Mouse (Mus musculus): Measurements from ENCODE around the gene 2310039H08Rik. TPM values are rescaled to one million over a fixed set of nuclear protein-coding genes. Genes with fewer than 3 reads are reported as not detected.

2310039H08Rik gene
- polyA plus RNA-seq, 1 experiment from 2014 or later, result 51.2 TPM

GRCm38 (mm10) chr17:46796743-46797142 is 24.3 kb downstream of the 2310039H08Rik start:
- Histone ChIP-seq H3K4me3 (no peak overlapping the region), H3K27ac (no peak overlapping the region; the same call in 1 of the 2 replicates), H3K36me3 (peaks cover 30% of the 10 kb centered on the region), H3K27me3 (ENCODE audit: insufficient read depth, poor library complexity, severe bottlenecking) (no peaks in the 10 kb centered on the region), H3K9me3 (no peaks in the 10 kb centered on the region), H3K4me1 (peaks cover 16% of the 10 kb centered on the region)
- WGBS, result 76% methylated on average over 4 of the region's 4 CpGs
- DNase-seq (ENCODE audit: low spot score), result no peak

DNA sequence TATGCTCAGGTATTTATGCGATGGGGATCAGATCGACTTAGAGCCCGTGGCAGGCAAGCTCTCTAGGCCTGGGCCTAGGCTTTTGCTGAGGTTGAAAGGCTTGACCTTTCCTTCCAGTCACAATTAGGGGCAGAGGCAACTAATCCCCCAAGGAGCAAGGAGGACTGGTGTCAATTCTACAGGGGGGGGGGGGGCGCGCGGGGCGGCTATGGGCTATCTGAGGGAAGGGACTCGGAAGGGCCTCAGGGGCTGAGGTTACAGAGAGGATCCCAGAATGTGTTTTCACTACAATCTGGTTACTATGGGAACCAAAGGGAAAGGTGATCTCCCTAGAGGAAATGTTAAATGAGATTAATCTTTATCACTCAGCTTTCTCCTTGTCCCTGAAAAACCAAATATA is 25.0 kb downstream of the 2310039H08Rik start:
- no peak overlapping the region for H3K4me3 ChIP-seq
- no peak for DNase-seq (ENCODE audit: low spot score)
- H3K36me3 ChIP-seq, result peaks cover 32% of the 10 kb centered on the region
- 25% methylated on average over 8 of the region's 8 CpGs for WGBS
- no peaks in the 10 kb centered on the region for H3K27me3 ChIP-seq (ENCODE audit: insufficient read depth, poor library complexity, severe bottlenecking)
- peaks cover 16% of the 10 kb centered on the region for H3K4me1 ChIP-seq
- H3K27ac ChIP-seq, result no peak overlapping the region
- no peaks in the 10 kb centered on the region for H3K9me3 ChIP-seq

DNA sequence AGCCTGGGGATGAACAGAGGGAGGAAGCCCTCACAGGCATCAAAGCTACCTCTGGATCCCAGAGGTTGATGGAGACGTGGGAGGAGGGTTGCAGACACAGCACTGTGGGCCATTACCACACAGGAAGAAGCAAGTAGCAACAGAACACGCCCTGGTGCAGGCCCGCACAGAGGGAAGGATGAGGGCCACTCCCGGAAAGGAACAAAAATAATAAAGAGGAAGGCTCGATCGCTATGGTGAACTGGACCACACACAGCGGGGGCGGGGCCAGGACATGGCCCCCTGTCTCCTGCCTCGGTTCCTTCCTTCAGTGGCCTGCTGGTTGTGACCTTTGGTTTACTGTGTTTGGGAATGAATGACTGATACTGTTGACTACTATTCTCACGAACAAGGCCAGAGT is 27.2 kb downstream of the 2310039H08Rik start:
- no peak overlapping the region for H3K27ac ChIP-seq
- H3K4me1 ChIP-seq, result peaks cover 16% of the 10 kb centered on the region
- H3K36me3 ChIP-seq, result peaks cover 35% of the 10 kb centered on the region
- no peaks in the 10 kb centered on the region for H3K9me3 ChIP-seq
- no peaks in the 10 kb centered on the region for H3K27me3 ChIP-seq (ENCODE audit: insufficient read depth, poor library complexity, severe bottlenecking)
- no peak for DNase-seq (ENCODE audit: low spot score)
- no peak overlapping the region for H3K4me3 ChIP-seq
- WGBS, result 85% methylated on average over 10 of the region's 10 CpGs

DNA sequence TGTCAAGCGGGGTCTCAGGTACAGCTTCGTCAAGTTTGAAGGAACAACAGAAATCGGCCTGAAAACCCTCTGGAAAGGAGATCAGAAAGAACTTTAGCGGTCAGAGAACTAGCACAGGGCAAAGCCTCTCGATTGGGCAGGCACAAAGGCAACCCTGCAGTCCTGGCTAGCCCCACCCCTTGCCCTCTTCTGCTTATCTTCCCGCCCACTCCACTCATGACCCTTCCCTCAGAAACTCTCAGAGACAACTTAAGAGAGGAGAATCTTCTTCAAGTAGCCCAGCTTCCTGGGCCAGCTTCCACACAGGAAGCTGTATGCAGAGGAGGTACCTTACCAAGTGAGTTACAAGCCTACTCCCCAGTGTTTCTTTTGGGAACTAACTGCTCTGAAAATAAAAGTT is 29.3 kb downstream of the 2310039H08Rik start:
- Histone ChIP-seq H3K9me3 (no peaks in the 10 kb centered on the region), H3K36me3 (peaks cover 53% of the 10 kb centered on the region), H3K27me3 (ENCODE audit: insufficient read depth, poor library complexity, severe bottlenecking) (no peaks in the 10 kb centered on the region), H3K27ac (no peak overlapping the region), H3K4me1 (peaks cover 10% of the 10 kb centered on the region), H3K4me3 (no peak overlapping the region)
- 83% methylated on average over 6 of the region's 6 CpGs for WGBS
- DNase-seq (ENCODE audit: low spot score), result no peak

- Histone ChIP-seq H3K36me3 (peaks cover 64% of the 10 kb centered on the region), H3K4me3 (no peak overlapping the region), H3K9me3 (no peaks in the 10 kb centered on the region), H3K27ac (no peak overlapping the region), H3K4me1 (no peaks in the 10 kb centered on the region), H3K27me3 (ENCODE audit: insufficient read depth, poor library complexity, severe bottlenecking) (no peaks in the 10 kb centered on the region)
- WGBS, result 90% methylated on average over 10 of the region's 10 CpGs
- no peak for DNase-seq (ENCODE audit: low spot score)
These were observed 35.9 kb downstream of the 2310039H08Rik start for GRCm38 (mm10) chr17:46808376-46808775.

GRCm38 (mm10) chr17:46809131-46809830 is 36.8 kb downstream of the 2310039H08Rik start:
- no peaks in the 10 kb centered on the region for H3K9me3 ChIP-seq
- no peak overlapping the region for H3K27ac ChIP-seq
- H3K36me3 ChIP-seq, result peaks cover 69% of the 10 kb centered on the region
- no peaks in the 10 kb centered on the region for H3K4me1 ChIP-seq
- no peak for DNase-seq (ENCODE audit: low spot score)
- WGBS, result 80% methylated on average over 6 of the region's 6 CpGs
- no peak overlapping the region for H3K4me3 ChIP-seq
- H3K27me3 ChIP-seq (ENCODE audit: insufficient read depth, poor library complexity, severe bottlenecking), result no peaks in the 10 kb centered on the region

DNA sequence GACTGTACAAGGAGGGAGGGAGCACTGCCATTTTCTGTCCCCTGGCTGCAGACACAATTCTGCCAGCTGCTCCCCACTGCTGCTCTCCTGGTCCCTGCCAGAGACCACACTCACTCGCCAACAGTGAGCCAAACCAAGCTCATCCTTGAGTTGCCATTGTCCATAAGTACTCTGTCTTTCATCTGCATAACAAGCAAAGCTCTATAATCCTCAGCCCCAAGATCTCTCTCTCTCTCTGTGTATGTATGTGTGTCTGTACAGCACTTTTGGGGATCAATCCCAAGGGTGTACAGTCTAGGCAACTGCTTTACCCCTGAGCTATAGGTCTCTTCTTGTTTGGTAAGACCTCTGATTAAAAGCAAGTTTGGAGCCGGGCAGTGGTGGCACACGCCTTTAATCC is 38.2 kb downstream of the 2310039H08Rik start:
- Histone ChIP-seq H3K27ac (no peak overlapping the region), H3K4me3 (no peak overlapping the region), H3K36me3 (peaks cover 68% of the 10 kb centered on the region), H3K4me1 (no peaks in the 10 kb centered on the region), H3K9me3 (no peaks in the 10 kb centered on the region), H3K27me3 (ENCODE audit: insufficient read depth, poor library complexity, severe bottlenecking) (no peaks in the 10 kb centered on the region)
- WGBS, result 90% methylated on average over 3 of the region's 3 CpGs
- no peak for DNase-seq (ENCODE audit: low spot score)

DNA sequence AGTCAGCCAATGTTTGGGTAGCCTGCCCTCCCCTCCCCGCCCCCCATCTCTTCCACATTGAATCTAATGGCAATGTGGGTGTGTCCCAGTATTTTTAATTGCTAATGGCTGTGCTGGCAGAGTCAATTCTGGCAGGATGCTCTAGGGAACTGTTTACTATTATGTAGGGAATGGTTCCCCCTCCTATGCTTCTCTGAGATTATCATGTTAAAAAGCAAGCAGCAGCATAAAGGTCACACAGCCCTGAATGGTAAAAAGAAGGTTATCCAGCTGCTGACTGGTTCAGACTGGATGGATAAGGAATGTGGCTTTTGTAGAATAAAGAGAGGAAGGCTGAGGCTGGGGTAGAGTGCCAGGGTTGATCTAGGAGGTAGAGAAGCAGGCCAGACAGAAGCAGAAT is 40.0 kb downstream of the 2310039H08Rik start:
- WGBS, result 70% methylated on average over 1 of the region's 1 CpGs

DNA sequence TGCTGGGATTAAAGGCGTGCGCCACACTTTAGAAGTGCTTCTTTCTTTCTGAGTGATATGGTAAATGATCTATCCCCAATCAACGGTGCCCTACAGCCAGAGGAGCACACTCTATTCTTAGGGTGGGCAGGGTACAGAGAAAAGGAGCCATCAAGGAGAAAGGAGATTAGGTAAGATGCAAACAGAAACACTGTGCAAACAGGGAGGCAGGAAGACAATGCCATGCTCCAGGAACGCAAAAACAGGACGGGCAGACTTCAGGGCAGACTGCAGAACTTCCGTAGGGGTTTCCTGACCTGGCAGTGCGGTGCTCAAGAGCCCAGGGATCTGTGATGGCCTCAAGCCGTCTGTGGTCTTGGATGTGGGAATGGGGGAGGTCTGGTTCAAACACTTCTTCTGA is 41.2 kb downstream of the 2310039H08Rik start:
- H3K36me3 ChIP-seq, result peaks cover 52% of the 10 kb centered on the region
- no peaks in the 10 kb centered on the region for H3K4me1 ChIP-seq
- H3K27ac ChIP-seq, result no peak overlapping the region
- H3K4me3 ChIP-seq, result no peak overlapping the region
- H3K9me3 ChIP-seq, result no peaks in the 10 kb centered on the region
- no peak for DNase-seq (ENCODE audit: low spot score)
- no peaks in the 10 kb centered on the region for H3K27me3 ChIP-seq (ENCODE audit: insufficient read depth, poor library complexity, severe bottlenecking)
- WGBS, result 77% methylated on average over 8 of the region's 8 CpGs

More for the DNA sequence above, 40.0 kb downstream of the 2310039H08Rik start:
- Histone ChIP-seq H3K27ac (no peak overlapping the region), H3K36me3 (peaks cover 53% of the 10 kb centered on the region), H3K4me1 (no peaks in the 10 kb centered on the region), H3K27me3 (ENCODE audit: insufficient read depth, poor library complexity, severe bottlenecking) (no peaks in the 10 kb centered on the region), H3K4me3 (no peak overlapping the region), H3K9me3 (no peaks in the 10 kb centered on the region)
- DNase-seq (ENCODE audit: low spot score), result no peak

GRCm38 (mm10) chr17:46814497-46814896 is 42.1 kb downstream of the 2310039H08Rik start:
- no peaks in the 10 kb centered on the region for H3K27me3 ChIP-seq (ENCODE audit: insufficient read depth, poor library complexity, severe bottlenecking)
- H3K4me1 ChIP-seq, result 0 out of 2 replicates have a peak, but pooled peaks cover 5% of the 10 kb centered on the region
- H3K9me3 ChIP-seq, result no peaks in the 10 kb centered on the region
- H3K27ac ChIP-seq, result no peak overlapping the region
- H3K4me3 ChIP-seq, result no peak overlapping the region
- DNase-seq (ENCODE audit: low spot score), result no peak
- 91% methylated on average over 6 of the region's 6 CpGs for WGBS
- peaks cover 47% of the 10 kb centered on the region for H3K36me3 ChIP-seq

GRCm38 (mm10) chr17:46816306-46816705 is 43.9 kb downstream of the 2310039H08Rik start:
- Histone ChIP-seq H3K27me3 (ENCODE audit: insufficient read depth, poor library complexity, severe bottlenecking) (no peaks in the 10 kb centered on the region), H3K4me1 (0 out of 2 replicates have a peak, but pooled peaks cover 5% of the 10 kb centered on the region), H3K9me3 (no peaks in the 10 kb centered on the region), H3K27ac (no peak overlapping the region), H3K36me3 (peaks cover 56% of the 10 kb centered on the region), H3K4me3 (no peak overlapping the region)
- 79% methylated on average over 13 of the region's 13 CpGs for WGBS
- DNase-seq (ENCODE audit: low spot score), result no peak

- Histone ChIP-seq H3K27me3 (ENCODE audit: insufficient read depth, poor library complexity, severe bottlenecking) (no peaks in the 10 kb centered on the region), H3K36me3 (peaks cover 52% of the 10 kb centered on the region), H3K4me3 (no peak overlapping the region), H3K4me1 (0 out of 2 replicates have a peak, but pooled peaks cover 5% of the 10 kb centered on the region), H3K27ac (no peak overlapping the region), H3K9me3 (no peaks in the 10 kb centered on the region)
- WGBS, result 78% methylated on average over 12 of the region's 12 CpGs
- DNase-seq (ENCODE audit: low spot score), result no peak
These were observed 45.3 kb downstream of the 2310039H08Rik start for GRCm38 (mm10) chr17:46817734-46818158.

- Histone ChIP-seq H3K4me3 (no peak overlapping the region), H3K4me1 (0 out of 2 replicates have a peak, but pooled peaks cover 5% of the 10 kb centered on the region), H3K27ac (no peak overlapping the region), H3K27me3 (ENCODE audit: insufficient read depth, poor library complexity, severe bottlenecking) (no peaks in the 10 kb centered on the region), H3K9me3 (no peaks in the 10 kb centered on the region), H3K36me3 (peaks cover 65% of the 10 kb centered on the region)
- 96% methylated on average over 7 of the region's 7 CpGs for WGBS
- no peak for DNase-seq (ENCODE audit: low spot score)
These were observed 48.2 kb downstream of the 2310039H08Rik start for GRCm38 (mm10) chr17:46820628-46821027.

Data from heart, embryonic 10.5 days (tissue).